Mouse (Mus musculus) common myeloid progenitor, adult 5-6 weeks (primary cell): ENCODE measurements around the gene Ptprk. TPM values are rescaled to one million over a fixed set of nuclear protein-coding genes. Genes with fewer than 3 reads are reported as not detected.

ENCODE experiments used
- ATAC-seq: replicated peaks from 2 replicates; pipeline ENCODE4 v1.8.0; 2016; ENCODE audit warnings: low read depth, mild to moderate bottlenecking, moderate TSS enrichment, inconsistent platforms; ENCODE audit not compliant: poor library complexity, severe bottlenecking
- total RNA-seq: library from RNA; stranded (forward); fragments of 200-1000, 187-1606 nt; gene quantifications from 2 replicates; pipeline ENCODE4 v1.2.3, GENCODE M21; 2017

Gene Ptprk
- total RNA-seq, 1 experiment from 2014 or later = 0.73 TPM

DNA sequence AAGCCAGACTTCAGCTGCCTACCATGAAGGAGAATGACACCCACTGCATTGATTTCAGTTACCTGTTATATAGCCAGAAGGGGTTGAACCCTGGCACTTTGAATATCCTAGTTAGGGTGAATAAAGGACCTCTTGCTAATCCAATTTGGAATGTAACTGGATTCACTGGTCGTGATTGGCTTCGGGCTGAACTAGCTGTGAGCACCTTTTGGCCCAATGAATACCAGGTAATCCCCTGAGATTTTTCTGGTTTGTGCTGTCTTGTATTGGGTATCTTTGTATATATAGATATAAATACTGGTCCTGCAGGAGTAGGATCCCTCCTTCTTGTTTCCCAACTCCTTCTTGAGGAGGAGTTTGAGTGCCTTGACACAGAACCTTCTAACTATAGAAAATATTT lies 188.9 kb downstream of the Ptprk start:
- no peak for ATAC-seq

GRCm38 (mm10) chr10:28270273-28270672 lies 195.7 kb downstream of the Ptprk start:
- no peak for ATAC-seq

GRCm38 (mm10) chr10:28271729-28272606 lies 197.3 kb downstream of the Ptprk start:
- no peak for ATAC-seq

DNA sequence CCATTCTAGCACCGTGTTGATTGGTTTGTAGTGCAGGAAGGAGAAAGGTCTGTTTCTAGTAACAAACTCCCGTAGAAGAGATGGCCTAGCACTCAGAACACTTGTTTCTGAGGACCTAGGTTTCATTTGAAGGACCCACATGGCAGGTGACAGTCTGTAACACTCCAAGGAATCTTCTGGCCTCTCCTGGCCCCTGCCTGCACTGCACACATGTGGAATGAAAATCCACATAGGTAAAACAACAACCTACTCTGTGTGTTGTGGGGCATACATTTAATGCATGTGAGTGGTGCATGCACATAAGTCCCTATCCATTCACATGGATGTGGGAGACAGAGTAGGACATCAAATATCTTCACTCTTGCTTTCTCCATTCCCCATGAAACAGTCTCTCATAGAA lies 204.1 kb downstream of the Ptprk start:
- ATAC-seq = no peak

DNA sequence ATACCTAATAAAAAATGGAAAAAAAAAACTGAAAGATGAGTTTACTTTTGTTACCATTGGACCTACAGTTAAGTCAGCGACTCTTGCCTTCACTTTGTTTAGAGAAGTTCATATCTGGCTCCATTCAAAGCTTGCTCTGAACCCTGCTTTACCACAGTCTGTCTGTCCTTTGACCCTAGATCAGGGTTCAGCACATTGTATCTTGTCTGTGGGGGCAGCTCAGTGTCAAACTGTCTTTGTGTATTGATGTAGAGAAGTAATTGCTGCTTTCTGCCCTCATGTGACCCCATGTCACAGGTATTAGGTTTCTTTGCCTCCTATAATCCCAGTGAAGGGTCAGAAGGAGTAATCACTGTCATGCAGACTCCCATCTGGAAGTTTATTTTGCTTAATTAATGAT lies 222.9 kb downstream of the Ptprk start:
- ATAC-seq = no peak

- ATAC-seq = no peak
Measured at GRCm38 (mm10) chr10:28299207-28299606, 224.6 kb downstream of the Ptprk start.

DNA sequence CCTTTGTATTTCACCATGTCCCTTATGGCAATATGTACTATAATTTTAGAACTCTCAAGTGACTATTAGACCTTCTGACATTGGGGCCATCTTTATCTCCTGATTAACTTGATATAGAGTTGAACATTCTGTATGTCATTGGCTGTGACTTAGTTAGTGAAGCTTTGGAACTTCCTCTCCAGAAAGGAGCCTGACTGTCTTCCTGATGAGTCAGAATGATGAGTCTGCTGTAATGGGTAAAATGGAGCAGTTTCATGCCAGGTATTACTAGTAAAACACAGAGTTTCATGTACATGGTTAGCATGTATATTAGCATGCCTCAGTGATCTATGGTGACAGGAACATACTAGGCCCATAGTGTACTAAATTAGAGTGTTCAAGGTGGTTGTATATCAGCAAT lies 229.2 kb downstream of the Ptprk start:
- no peak for ATAC-seq

GRCm38 (mm10) chr10:28304292-28304875 lies 229.8 kb downstream of the Ptprk start:
- ATAC-seq = no peak

DNA sequence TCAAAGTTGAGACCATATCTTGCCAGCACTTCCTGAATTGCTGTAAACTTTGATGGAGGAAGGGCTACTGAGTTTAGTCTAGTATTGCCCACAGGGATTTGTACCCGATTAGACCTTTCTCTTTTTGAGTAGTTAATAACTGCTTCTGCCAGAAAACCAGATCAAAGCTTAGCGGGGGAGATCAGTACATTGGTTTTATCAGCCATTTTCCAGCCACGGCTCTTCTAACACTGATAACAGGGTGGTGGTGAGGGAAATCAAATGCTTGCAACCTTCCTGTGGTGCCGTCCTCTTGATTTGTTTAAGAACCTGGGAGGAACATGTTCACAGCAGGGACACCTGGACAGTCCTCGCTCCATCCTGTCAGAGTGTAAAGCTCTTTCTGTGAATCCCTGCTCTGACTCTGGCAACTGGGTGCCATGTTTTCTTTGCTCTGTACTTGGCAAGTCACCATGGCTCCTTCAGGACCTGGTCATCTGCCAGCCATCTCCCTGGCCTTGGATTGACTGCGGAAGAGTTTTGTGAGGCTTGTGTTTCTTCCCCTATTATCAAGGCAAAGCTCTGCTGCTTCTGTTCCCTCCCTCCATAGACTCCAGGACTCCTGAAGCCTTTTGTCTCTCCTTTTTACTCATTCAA lies 231.9 kb downstream of the Ptprk start:
- no peak for ATAC-seq

GRCm38 (mm10) chr10:28311369-28311768 lies 236.7 kb downstream of the Ptprk start:
- no peak for ATAC-seq

- peak; percentile 84 for ATAC-seq
Measured at GRCm38 (mm10) chr10:28322995-28323394, 248.4 kb downstream of the Ptprk start.

DNA sequence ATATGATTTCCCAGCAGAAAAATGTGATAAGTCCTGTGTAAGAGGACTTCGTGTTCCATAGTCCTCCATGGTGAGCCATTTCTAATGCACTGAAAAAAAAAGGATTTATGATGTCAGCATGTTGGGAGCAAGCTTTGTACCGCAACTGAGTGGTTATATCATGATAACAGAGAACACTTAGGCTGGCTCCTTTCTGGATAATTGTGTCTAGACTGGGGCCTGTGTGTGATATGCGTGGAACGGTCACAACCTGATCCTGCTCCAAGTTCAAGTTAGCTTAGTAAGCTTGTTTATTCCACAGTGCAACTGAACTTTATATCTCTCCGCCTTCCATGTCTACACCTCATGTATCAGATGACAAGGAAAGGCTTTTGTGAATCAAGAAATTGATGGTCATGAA lies 260.6 kb downstream of the Ptprk start:
- no peak for ATAC-seq

DNA sequence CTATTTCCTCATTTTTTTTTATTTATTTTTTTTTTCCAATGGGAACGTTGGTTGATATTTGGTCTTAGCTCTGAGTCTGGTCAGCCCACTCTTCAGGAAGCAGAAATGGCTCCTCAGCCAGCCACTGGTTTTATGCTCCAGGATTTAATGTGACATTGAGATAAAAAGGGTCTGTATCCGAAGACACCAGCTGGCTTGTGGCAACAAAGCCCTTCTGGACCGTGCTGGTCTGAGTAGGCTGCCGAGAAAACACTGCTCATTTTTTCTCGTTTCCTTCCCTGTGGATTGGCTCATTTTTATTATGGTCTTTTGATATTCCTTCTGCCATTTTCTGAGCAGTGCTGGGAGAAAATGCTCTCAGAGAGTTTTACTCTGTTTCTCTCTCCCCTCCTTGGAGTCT lies 263.9 kb downstream of the Ptprk start:
- ATAC-seq = no peak

DNA sequence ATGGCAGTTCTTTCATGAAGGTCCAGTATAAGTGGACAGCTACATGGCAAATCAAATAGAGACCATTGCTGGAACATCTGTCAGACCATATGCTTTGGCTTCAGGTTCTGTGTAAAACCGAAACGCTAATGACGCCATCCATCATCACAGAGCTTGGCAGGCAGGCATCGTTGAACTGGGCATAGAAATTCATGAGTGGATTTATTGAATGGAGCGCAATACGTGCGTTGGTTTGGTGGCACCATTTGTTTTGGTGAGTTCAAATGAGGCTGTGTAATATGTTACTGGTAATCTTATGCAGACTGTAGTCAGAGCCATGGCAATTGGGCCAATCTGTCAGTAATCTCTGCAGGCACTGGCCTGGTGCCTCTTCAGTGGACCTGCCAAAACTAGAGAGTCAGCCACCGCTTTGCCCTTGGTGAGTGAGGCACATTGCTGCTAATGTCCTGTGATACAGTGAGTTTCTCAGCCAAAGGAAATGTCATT lies 270.6 kb downstream of the Ptprk start:
- no peak for ATAC-seq

GRCm38 (mm10) chr10:28365291-28365690 lies 290.7 kb downstream of the Ptprk start:
- no peak for ATAC-seq

DNA sequence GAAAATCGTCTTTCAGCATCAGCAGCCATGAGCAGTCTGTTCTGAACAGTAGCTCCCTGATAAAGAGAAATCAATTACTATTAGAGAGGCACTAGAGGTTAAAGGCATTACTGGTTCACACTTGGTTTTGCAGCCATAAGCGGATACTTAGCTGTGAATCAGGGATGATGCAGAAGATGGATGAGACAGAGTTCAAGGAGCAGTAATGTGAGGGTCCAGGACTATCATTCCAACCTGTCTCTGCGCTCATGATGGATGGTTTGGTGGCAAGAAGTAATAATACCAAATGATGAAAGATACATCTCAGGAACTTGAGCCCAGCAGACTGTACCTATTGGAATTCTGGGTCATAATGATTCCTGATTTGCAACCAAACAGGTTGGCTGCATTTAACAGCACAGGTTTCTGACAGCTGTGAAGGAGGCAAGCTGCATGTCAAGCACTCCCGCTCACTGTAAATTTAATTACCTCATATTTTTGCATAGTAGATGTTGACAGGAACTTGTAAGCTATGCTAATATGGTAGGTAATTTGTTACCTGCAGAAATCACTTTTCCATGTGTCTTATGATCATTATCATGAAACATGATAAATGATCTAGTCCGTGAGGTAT lies 291.6 kb downstream of the Ptprk start:
- ATAC-seq = no peak

- no peak for ATAC-seq
Measured at GRCm38 (mm10) chr10:28369808-28370207, 295.2 kb downstream of the Ptprk start.

DNA sequence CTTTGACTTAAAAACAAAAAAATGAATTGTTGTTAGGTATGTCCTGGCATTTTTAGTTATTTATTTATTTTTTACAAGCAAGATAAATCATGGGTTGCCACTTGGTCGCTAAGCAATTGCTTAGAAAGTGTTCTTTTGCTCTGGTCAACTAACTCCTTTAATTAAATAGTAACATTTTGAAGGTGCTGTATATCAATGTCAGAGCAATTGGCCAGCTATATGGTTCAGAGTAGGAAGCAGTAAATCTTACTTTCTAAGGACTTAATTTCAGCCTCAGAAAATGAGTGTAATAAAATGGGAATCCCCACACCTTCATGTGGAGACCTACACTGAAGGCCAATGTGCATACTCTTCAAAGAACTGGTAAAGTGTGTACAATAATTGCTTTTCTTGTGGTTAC lies 300.3 kb downstream of the Ptprk start:
- ATAC-seq = no peak

DNA sequence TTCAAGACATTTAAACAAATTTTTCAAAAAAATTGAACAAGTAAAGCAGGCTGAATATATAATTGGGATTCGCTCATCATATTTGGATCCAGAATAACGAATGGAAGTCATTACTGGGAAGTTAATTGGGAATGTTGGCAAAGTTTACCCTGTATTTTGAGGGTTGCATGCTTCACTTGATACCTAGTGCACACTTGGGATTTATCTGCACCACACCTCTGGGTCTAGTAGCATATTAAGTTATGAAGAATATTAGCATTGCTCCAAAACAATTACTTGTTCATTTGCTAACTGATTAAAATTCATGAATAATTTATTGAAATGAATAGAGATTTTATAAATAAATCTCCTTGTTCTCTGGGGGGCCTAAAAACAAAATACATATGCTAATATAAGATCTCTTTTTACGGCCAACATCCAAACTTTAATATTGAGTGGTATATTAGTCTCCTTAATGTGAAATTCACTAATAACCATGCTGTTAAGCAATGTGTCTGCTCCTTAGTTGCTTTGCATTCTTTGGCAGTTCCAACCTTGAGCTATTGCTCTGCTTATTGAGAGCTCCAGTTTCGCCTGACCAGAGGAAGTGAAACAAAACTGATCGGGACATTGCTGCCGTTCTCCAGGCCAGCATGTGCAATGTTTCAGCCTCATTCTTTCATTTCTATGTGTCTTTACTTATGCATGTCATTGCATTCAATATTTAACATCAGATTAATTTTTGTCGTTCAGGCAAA lies 305.3 kb downstream of the Ptprk start:
- 0 out of 2 replicates have a peak, but pooled peaks have one; percentile 47 for ATAC-seq
